Mouse (Mus musculus) CH12.LX (cell line): ENCODE data around the gene Ipo7.

Experiments used
- CTCF ChIP-seq, 2 experiments: IDR thresholded peaks in 1 of 2; conservative IDR thresholded peaks in 1 of 2; 2 replicates each; pipeline ENCODE4 v1.5.1; 2011 to 2012; ENCODE audit warnings: low read depth in 2 of 2, low read length in 2 of 2, improper control_type of control experiment in 1 of 2, inconsistent platforms in 1 of 2, mild to moderate bottlenecking in 1 of 2, moderate library complexity in 1 of 2
- TCF12 ChIP-seq: IDR thresholded peaks from 2 replicates; pipeline ENCODE4 v1.6.1; 2014; ENCODE audit warnings: low read depth, mild to moderate bottlenecking, inconsistent platforms, low read length, improper control_type of control experiment
- ZMIZ1 ChIP-seq: IDR thresholded peaks from 2 replicates; pipeline ENCODE4 v1.6.1; 2012; ENCODE audit warnings: low read depth, mild to moderate bottlenecking, inconsistent platforms, low read length, improper control_type of control experiment
- ZNF384 ChIP-seq: IDR thresholded peaks from 2 replicates; pipeline ENCODE4 v1.6.1; 2012; ENCODE audit warnings: low read depth, low read length, improper control_type of control experiment, inconsistent platforms

GRCm38 (mm10) chr7:110023553-110023952 lies 5.5 kb downstream of the Ipo7 start:
- TF ChIP-seq ZMIZ1 (no peak), TCF12 (no peak), CTCF (conservative IDR thresholded peaks at IDR 0.05 in 1 of 2, IDR thresholded peaks at IDR 0.05 in 1 of 2; ENCODE audit: low read depth in 2 of 2, low read length in 2 of 2) (no peak), ZNF384 (no peak)
